Mouse (Mus musculus) embryonic facial prominence, embryonic 12.5 days (tissue): Measurements from ENCODE around the gene AC141477.1. TPM values are rescaled to one million over a fixed set of nuclear protein-coding genes. Genes with fewer than 3 reads are reported as not detected.

Source experiments
- ATAC-seq: fragments of 200-750 bp; cut with Nextera tagmentation; 2 replicates; pipeline ENCODE4 v1.8.0; 2017; ENCODE audit not compliant: insufficient number of reproducible peaks, insufficient read depth, low FRiP score, low TSS enrichment
- H3K27ac ChIP-seq: fragments of 300-500 bp; sonication (generic); 2 replicates; pipeline ENCODE4 v1.5.1; 2016; ENCODE audit warnings: mild to moderate bottlenecking
- H3K27me3 ChIP-seq: fragments of 300-500 bp; sonication (generic); 2 replicates; pipeline ENCODE4 v1.6.1; 2016; ENCODE audit warnings: mild to moderate bottlenecking, moderate library complexity
- H3K36me3 ChIP-seq: fragments of 300-500 bp; sonication (generic); 2 replicates; pipeline ENCODE4 v1.6.1; 2016; ENCODE audit warnings: mild to moderate bottlenecking
- H3K4me1 ChIP-seq: fragments of 300-500 bp; sonication (generic); 2 replicates; pipeline ENCODE4 v1.6.1; 2016
- H3K4me2 ChIP-seq: fragments of 300-500 bp; sonication (generic); replicated peaks from 2 replicates; pipeline ENCODE4 v1.6.1; 2016; ENCODE audit warnings: mild to moderate bottlenecking, moderate library complexity
- H3K4me3 ChIP-seq: fragments of 300-500 bp; sonication (generic); 2 replicates; pipeline ENCODE4 v1.5.1; 2016; ENCODE audit warnings: mild to moderate bottlenecking
- H3K9ac ChIP-seq: fragments of 300-500 bp; sonication (generic); 2 replicates; pipeline ENCODE4 v1.6.1; 2016; ENCODE audit warnings: mild to moderate bottlenecking, moderate library complexity
- H3K9me3 ChIP-seq: fragments of 300-500 bp; sonication (generic); 2 replicates; pipeline ENCODE4 v1.6.1; 2016; ENCODE audit warnings: mild to moderate bottlenecking, moderate library complexity
- WGBS: fragments of 180-500 bp; shearing (Covaris S2); methylation state at CpG from one replicate; pipeline ENCODE4 v1.1.7; 2016; 5-methylcytosine and 5-hydroxymethylcytosine counted together
- polyA plus RNA-seq: library from polyadenylated mRNA; unstranded; fragments of >200 nt; fragmentation: Nextera tagmentation; extraction: Ambion mirVana; gene quantifications from 2 replicates; pipeline ENCODE4 v1.2.1, GENCODE M21; 2016

Gene AC141477.1
- polyA plus RNA-seq, 1 experiment from 2014 or later, result not detected

- no peak within 1 kb of the TSS for H3K9ac ChIP-seq
- no peaks in the 10 kb centered on the region for H3K36me3 ChIP-seq
- 53% methylated on average over 5 of the region's 5 CpGs for WGBS
- no peak within 1 kb of the TSS for H3K4me2 ChIP-seq
- no peak within 1 kb of the TSS for H3K4me3 ChIP-seq
- H3K9me3 ChIP-seq, result no peaks in the 10 kb centered on the region
- H3K4me1 ChIP-seq, result no peaks in the 10 kb centered on the region
- H3K27me3 ChIP-seq, result no peaks in the 10 kb centered on the region
- no peak within 1 kb of the TSS for H3K27ac ChIP-seq
- ATAC-seq, result no peak
Observed at GRCm38 (mm10) chr10:76448851-76449250, 8.6 kb upstream of the AC141477.1 start, which contains the start of gene 2610028H24Rik. TSS of gene 2610028H24Rik (plus strand) at chr10:76449081.

GRCm38 (mm10) chr10:76447406-76448229 lies 7.4 kb upstream of the AC141477.1 start:
- Histone ChIP-seq H3K9ac (no peak overlapping the region), H3K27me3 (no peaks in the 10 kb centered on the region), H3K36me3 (no peaks in the 10 kb centered on the region), H3K27ac (no peak overlapping the region), H3K4me1 (peaks cover 7% of the 10 kb centered on the region; the same call in 1 of the 2 replicates), H3K4me3 (no peak overlapping the region), H3K4me2 (no peak overlapping the region), H3K9me3 (no peaks in the 10 kb centered on the region)
- 78% methylated on average over 15 of the region's 15 CpGs for WGBS
- no peak for ATAC-seq

- no peak overlapping the region for H3K27ac ChIP-seq
- H3K4me3 ChIP-seq, result no peak overlapping the region
- H3K9me3 ChIP-seq, result no peaks in the 10 kb centered on the region
- peaks cover 14% of the 10 kb centered on the region for H3K4me1 ChIP-seq
- no peak for ATAC-seq
- WGBS, result 78% methylated on average over 4 of the region's 4 CpGs
- no peaks in the 10 kb centered on the region for H3K27me3 ChIP-seq
- H3K9ac ChIP-seq, result no peak overlapping the region
- H3K4me2 ChIP-seq, result no peak overlapping the region
- H3K36me3 ChIP-seq, result no peaks in the 10 kb centered on the region
Observed at GRCm38 (mm10) chr10:76445996-76446681, 5.9 kb upstream of the AC141477.1 start.

GRCm38 (mm10) chr10:76442178-76443088 lies 2.2 kb upstream of the AC141477.1 start, which contains the start of gene Pcnt:
TSS of gene Pcnt (minus strand) at chr10:76442786.
- Histone ChIP-seq H3K4me1 (peaks cover 14% of the 10 kb centered on the region), H3K27ac (peak within 1 kb of the TSS; percentile 95), H3K36me3 (peaks cover 20% of the 10 kb centered on the region), H3K27me3 (no peaks in the 10 kb centered on the region), H3K4me2 (peak within 1 kb of the TSS; percentile 71), H3K9ac (peak within 1 kb of the TSS; percentile 81), H3K9me3 (no peaks in the 10 kb centered on the region), H3K4me3 (peak within 1 kb of the TSS; percentile 91)
- under 1% methylated on average over 78 of the region's 78 CpGs for WGBS
- ATAC-seq, result peak; percentile 99

- Histone ChIP-seq H3K4me1 (peaks cover 14% of the 10 kb centered on the region), H3K9me3 (no peaks in the 10 kb centered on the region), H3K4me2 (no peak overlapping the region), H3K4me3 (no peak overlapping the region), H3K27ac (no peak overlapping the region), H3K9ac (no peak overlapping the region), H3K36me3 (peaks cover 50% of the 10 kb centered on the region), H3K27me3 (no peaks in the 10 kb centered on the region)
- 92% methylated on average over 9 of the region's 9 CpGs for WGBS
- ATAC-seq, result no peak
Observed at GRCm38 (mm10) chr10:76439107-76439890, 945 bp downstream of the AC141477.1 start.

GRCm38 (mm10) chr10:76433925-76434324 lies 6.3 kb downstream of the AC141477.1 start:
- Histone ChIP-seq H3K27ac (no peak overlapping the region), H3K27me3 (no peaks in the 10 kb centered on the region), H3K4me2 (no peak overlapping the region), H3K4me3 (no peak overlapping the region), H3K36me3 (peaks cover 93% of the 10 kb centered on the region), H3K9ac (no peak overlapping the region), H3K4me1 (no peaks in the 10 kb centered on the region), H3K9me3 (no peaks in the 10 kb centered on the region)
- 89% methylated on average over 11 of the region's 11 CpGs for WGBS
- no peak for ATAC-seq

GRCm38 (mm10) chr10:76425674-76426073 lies 14.6 kb downstream of the AC141477.1 start:
- Histone ChIP-seq H3K36me3 (peaks cover 93% of the 10 kb centered on the region), H3K4me3 (no peak overlapping the region), H3K4me2 (no peak overlapping the region), H3K4me1 (no peaks in the 10 kb centered on the region), H3K27ac (no peak overlapping the region), H3K27me3 (no peaks in the 10 kb centered on the region), H3K9me3 (no peaks in the 10 kb centered on the region), H3K9ac (no peak overlapping the region)
- WGBS, result 95% methylated on average over 7 of the region's 7 CpGs
- ATAC-seq, result no peak

GRCm38 (mm10) chr10:76416811-76417210 lies 23.4 kb downstream of the AC141477.1 start:
- H3K27me3 ChIP-seq, result no peaks in the 10 kb centered on the region
- ATAC-seq, result no peak
- peaks cover 85% of the 10 kb centered on the region for H3K36me3 ChIP-seq
- H3K4me3 ChIP-seq, result no peak overlapping the region
- WGBS, result 90% methylated on average over 12 of the region's 12 CpGs
- H3K4me1 ChIP-seq, result no peaks in the 10 kb centered on the region
- no peak overlapping the region for H3K4me2 ChIP-seq
- H3K27ac ChIP-seq, result no peak overlapping the region
- no peaks in the 10 kb centered on the region for H3K9me3 ChIP-seq
- H3K9ac ChIP-seq, result no peak overlapping the region

- H3K4me3 ChIP-seq, result no peak overlapping the region
- H3K27ac ChIP-seq, result no peak overlapping the region
- H3K36me3 ChIP-seq, result peaks cover 79% of the 10 kb centered on the region
- 93% methylated on average over 10 of the region's 10 CpGs for WGBS
- no peaks in the 10 kb centered on the region for H3K4me1 ChIP-seq
- no peak overlapping the region for H3K9ac ChIP-seq
- no peaks in the 10 kb centered on the region for H3K9me3 ChIP-seq
- no peaks in the 10 kb centered on the region for H3K27me3 ChIP-seq
- ATAC-seq, result no peak
- H3K4me2 ChIP-seq, result no peak overlapping the region
Observed at GRCm38 (mm10) chr10:76408520-76408919, 31.7 kb downstream of the AC141477.1 start.

GRCm38 (mm10) chr10:76392596-76392995 lies 47.6 kb downstream of the AC141477.1 start:
- H3K9me3 ChIP-seq, result no peaks in the 10 kb centered on the region
- peaks cover 56% of the 10 kb centered on the region for H3K36me3 ChIP-seq
- H3K4me1 ChIP-seq, result no peaks in the 10 kb centered on the region
- no peak overlapping the region for H3K4me3 ChIP-seq
- H3K27ac ChIP-seq, result no peak overlapping the region
- no peak overlapping the region for H3K4me2 ChIP-seq
- no peak for ATAC-seq
- no peaks in the 10 kb centered on the region for H3K27me3 ChIP-seq
- WGBS, result 93% methylated on average over 12 of the region's 12 CpGs
- H3K9ac ChIP-seq, result no peak overlapping the region

GRCm38 (mm10) chr10:76391786-76392185 lies 48.5 kb downstream of the AC141477.1 start:
- peaks cover 56% of the 10 kb centered on the region for H3K36me3 ChIP-seq
- H3K9ac ChIP-seq, result no peak overlapping the region

More at GRCm38 (mm10) chr10:76391786-76392185, 48.5 kb downstream of the AC141477.1 start:
- Histone ChIP-seq H3K9me3 (no peaks in the 10 kb centered on the region), H3K4me2 (no peak overlapping the region), H3K27ac (no peak overlapping the region), H3K4me1 (no peaks in the 10 kb centered on the region), H3K4me3 (no peak overlapping the region), H3K27me3 (no peaks in the 10 kb centered on the region)
- no peak for ATAC-seq
- 87% methylated on average over 9 of the region's 9 CpGs for WGBS
